Mouse (Mus musculus) megakaryocyte, embryonic 14.5 days (primary cell): ENCODE data around the gene Calcoco2.
"Not testable (repeated sequence)": the region's sequence is repeated elsewhere in the genome, so short reads cannot be mapped to it uniquely, and the experiment has no call there.

Source experiments
- FLI1 ChIP-seq: IDR thresholded peaks from 2 replicates; pipeline ENCODE4 v1.6.1; 2012; ENCODE audit warnings: low read length, inconsistent platforms, mixed read lengths
- GATA1 ChIP-seq: IDR thresholded peaks from 3 replicates; pipeline ENCODE4 v1.6.1; 2012; ENCODE audit warnings: mixed read lengths, low read length, inconsistent platforms, borderline replicate concordance

DNA sequence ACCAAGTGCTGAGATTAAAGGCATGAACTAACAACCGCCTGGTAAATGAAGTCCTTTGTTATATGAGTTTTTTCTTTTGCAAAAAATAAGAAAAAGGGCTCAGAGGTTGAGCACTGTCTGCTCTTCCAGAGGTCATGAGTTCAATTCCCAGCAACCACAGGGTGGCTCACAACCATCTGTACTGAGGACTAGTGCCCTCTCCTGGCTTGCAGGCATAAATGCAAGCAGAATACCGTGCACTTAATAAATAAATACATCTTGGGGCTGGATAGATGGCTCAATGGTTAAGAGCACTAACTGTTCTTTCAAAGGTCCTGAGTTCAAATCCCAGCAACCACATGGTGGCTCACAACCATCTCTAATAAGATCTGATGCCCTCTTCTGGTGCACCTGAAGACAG is 814 bp downstream of the Calcoco2 start:
- not testable (repeated sequence) for TF ChIP-seq GATA1, FLI1
